Mouse (Mus musculus) CH12.LX (cell line): ENCODE data around the gene Vwf. TPM values are rescaled to one million over a fixed set of nuclear protein-coding genes. Genes with fewer than 3 reads are reported as not detected.

ENCODE experiments used
- DNase-seq: peaks from one replicate; pipeline ENCODE4 v3.0.0-alpha.2; 2013; ENCODE audit errors: extremely low read depth
- H3K27ac ChIP-seq: 2 replicates; pipeline ENCODE4 v1.5.1; 2012; ENCODE audit warnings: low read depth, mild to moderate bottlenecking, control low read depth, moderate library complexity; ENCODE audit not compliant: insufficient read depth
- H3K27me3 ChIP-seq: replicated peaks from 2 replicates; pipeline ENCODE3; 2012; ENCODE audit warnings: inconsistent platforms
- H3K36me3 ChIP-seq, 2 experiments: replicated peaks in 1 of 2; 2 replicates each; pipeline versions ENCODE3 to v1.6.1; 2012; ENCODE audit warnings: inconsistent platforms in 1 of 2, low read length in 1 of 2, mild to moderate bottlenecking in 1 of 2, mixed read lengths in 1 of 2, moderate library complexity in 1 of 2; ENCODE audit not compliant: control insufficient read depth in 1 of 2, insufficient read depth in 1 of 2
- H3K4me1 ChIP-seq, 2 experiments: 2 replicates each; pipeline ENCODE4 v1.6.1; 2012; ENCODE audit warnings: inconsistent platforms in 1 of 2, moderate library complexity in 1 of 2; ENCODE audit not compliant: insufficient read depth in 2 of 2, control insufficient read depth in 1 of 2
- H3K4me2 ChIP-seq: 2 replicates; pipeline ENCODE4 v1.6.1; 2012; ENCODE audit warnings: low read depth, mild to moderate bottlenecking, control low read depth; ENCODE audit not compliant: poor library complexity, insufficient read depth, severe bottlenecking
- H3K4me3 ChIP-seq, 3 experiments: fragments of 150-350 bp in 1 of 3; sonication (generic) in 1 of 3; replicated peaks in 1 of 3; 2 replicates each; pipeline versions ENCODE3 to v1.5.1; 2011 to 2012; ENCODE audit warnings: low read depth in 2 of 3, low read length in 2 of 3, mild to moderate bottlenecking in 2 of 3, moderate library complexity in 2 of 3, control low read depth in 1 of 3, improper control_type of control experiment in 1 of 3, inconsistent platforms in 1 of 3, mixed read lengths in 1 of 3; ENCODE audit not compliant: poor library complexity in 1 of 3
- H3K79me2 ChIP-seq: replicated peaks from 2 replicates; pipeline ENCODE4 v1.6.1; 2012; ENCODE audit warnings: mild to moderate bottlenecking, moderate library complexity; ENCODE audit not compliant: control insufficient read depth, poor library complexity, insufficient read depth, severe bottlenecking; ENCODE audit errors: extremely low read depth
- H3K9ac ChIP-seq: 2 replicates; pipeline ENCODE4 v1.6.1; 2012; ENCODE audit warnings: low read depth, mild to moderate bottlenecking, control low read depth, moderate library complexity; ENCODE audit not compliant: insufficient read depth
- H3K9me3 ChIP-seq: replicated peaks from 2 replicates; pipeline ENCODE3; 2012; ENCODE audit warnings: low read length, inconsistent platforms, mixed read lengths
- BHLHE40 ChIP-seq: IDR thresholded peaks from 2 replicates; pipeline ENCODE4 v1.6.1; 2011; ENCODE audit warnings: mild to moderate bottlenecking, low read depth, low read length, improper control_type of control experiment
- CHD1 ChIP-seq: IDR thresholded peaks from 2 replicates; pipeline ENCODE4 v1.6.1; 2012; ENCODE audit warnings: low read depth, low read length, improper control_type of control experiment, inconsistent platforms
- CHD2 ChIP-seq: IDR thresholded peaks from 2 replicates; pipeline ENCODE4 v1.6.1; 2011; ENCODE audit warnings: low read length, improper control_type of control experiment
- CTCF ChIP-seq, 2 experiments: IDR thresholded peaks in 1 of 2; conservative IDR thresholded peaks in 1 of 2; 2 replicates each; pipeline ENCODE4 v1.5.1; 2011 to 2012; ENCODE audit warnings: low read depth in 2 of 2, low read length in 2 of 2, improper control_type of control experiment in 1 of 2, inconsistent platforms in 1 of 2, mild to moderate bottlenecking in 1 of 2, moderate library complexity in 1 of 2
- ELF1 ChIP-seq: IDR thresholded peaks from 2 replicates; pipeline ENCODE4 v1.6.1; 2014; ENCODE audit warnings: low read depth, mild to moderate bottlenecking, inconsistent platforms, low read length, improper control_type of control experiment
- ETS1 ChIP-seq: conservative IDR thresholded peaks from 2 replicates; pipeline ENCODE4 v1.6.1; 2012; ENCODE audit warnings: low read depth, mild to moderate bottlenecking, inconsistent platforms, low read length, improper control_type of control experiment, moderate library complexity
- GABPA ChIP-seq: IDR thresholded peaks from 2 replicates; pipeline ENCODE4 v1.6.1; 2012; ENCODE audit warnings: low read depth, low read length, improper control_type of control experiment, inconsistent platforms; ENCODE audit not compliant: insufficient replicate concordance
- HCFC1 ChIP-seq: IDR thresholded peaks from 2 replicates; pipeline ENCODE4 v1.6.1; 2012; ENCODE audit warnings: low read depth, mild to moderate bottlenecking, inconsistent platforms, low read length, improper control_type of control experiment
- IRF4 ChIP-seq: IDR thresholded peaks from 2 replicates; pipeline ENCODE4 v1.6.1; 2014; ENCODE audit warnings: low read depth, mild to moderate bottlenecking, inconsistent platforms, low read length, improper control_type of control experiment
- JUN ChIP-seq: IDR thresholded peaks from 2 replicates; pipeline ENCODE4 v1.6.1; 2011; ENCODE audit warnings: low read depth, mild to moderate bottlenecking, low read length, improper control_type of control experiment, moderate library complexity; ENCODE audit not compliant: insufficient read depth
- JUND ChIP-seq: conservative IDR thresholded peaks from 2 replicates; pipeline ENCODE4 v1.6.1; 2011; ENCODE audit warnings: low read depth, low read length, improper control_type of control experiment
- KAT2A ChIP-seq: IDR thresholded peaks from 2 replicates; pipeline ENCODE4 v1.6.1; 2012; ENCODE audit warnings: low read length, improper control_type of control experiment, inconsistent platforms; ENCODE audit not compliant: insufficient replicate concordance
- MAFK ChIP-seq: IDR thresholded peaks from 2 replicates; pipeline ENCODE4 v1.6.1; 2011; ENCODE audit warnings: low read length, improper control_type of control experiment; ENCODE audit not compliant: insufficient replicate concordance
- MAX ChIP-seq: IDR thresholded peaks from 2 replicates; pipeline ENCODE4 v1.6.1; 2011; ENCODE audit warnings: low read length, improper control_type of control experiment
- MAZ ChIP-seq: IDR thresholded peaks from 2 replicates; pipeline ENCODE4 v1.6.1; 2012; ENCODE audit warnings: low read depth, mild to moderate bottlenecking, inconsistent platforms, low read length, improper control_type of control experiment, moderate library complexity
- MEF2A ChIP-seq: IDR thresholded peaks from 2 replicates; pipeline ENCODE4 v1.6.1; 2014; ENCODE audit warnings: low read depth, mild to moderate bottlenecking, inconsistent platforms, low read length, improper control_type of control experiment, borderline replicate concordance
- MXI1 ChIP-seq: IDR thresholded peaks from 2 replicates; pipeline ENCODE4 v1.6.1; 2011; ENCODE audit warnings: mild to moderate bottlenecking, low read depth, low read length, improper control_type of control experiment
- MYC ChIP-seq: IDR thresholded peaks from 2 replicates; pipeline ENCODE4 v1.6.1; 2011; ENCODE audit warnings: low read depth, mild to moderate bottlenecking, improper control_type of control experiment, low read length
- NELFE ChIP-seq: IDR thresholded peaks from 2 replicates; pipeline ENCODE4 v1.6.1; 2011; ENCODE audit warnings: low read depth, low read length, improper control_type of control experiment
- NRF1 ChIP-seq: IDR thresholded peaks from 2 replicates; pipeline ENCODE4 v1.6.1; 2014; ENCODE audit warnings: low read depth, mild to moderate bottlenecking, inconsistent platforms, low read length, improper control_type of control experiment, moderate library complexity
- POLR2AphosphoS2 ChIP-seq: IDR thresholded peaks from 2 replicates; pipeline ENCODE4 v1.6.1; 2011; ENCODE audit warnings: low read depth, low read length, improper control_type of control experiment
- RAD21 ChIP-seq: IDR thresholded peaks from 2 replicates; pipeline ENCODE4 v1.6.1; 2011; ENCODE audit warnings: low read depth, mild to moderate bottlenecking, low read length, improper control_type of control experiment, moderate library complexity
- SIN3A ChIP-seq: IDR thresholded peaks from 2 replicates; pipeline ENCODE4 v1.6.1; 2012; ENCODE audit warnings: low read length, improper control_type of control experiment, inconsistent platforms
- SMC3 ChIP-seq: IDR thresholded peaks from 2 replicates; pipeline ENCODE4 v1.6.1; 2011; ENCODE audit warnings: low read depth, low read length, improper control_type of control experiment
- TBP ChIP-seq: conservative IDR thresholded peaks from 2 replicates; pipeline ENCODE4 v1.6.1; 2011; ENCODE audit warnings: low read depth, low read length, improper control_type of control experiment
- TCF12 ChIP-seq: IDR thresholded peaks from 2 replicates; pipeline ENCODE4 v1.6.1; 2014; ENCODE audit warnings: low read depth, mild to moderate bottlenecking, inconsistent platforms, low read length, improper control_type of control experiment
- USF1 ChIP-seq: IDR thresholded peaks from 2 replicates; pipeline ENCODE4 v1.6.1; 2014; ENCODE audit warnings: low read depth, mild to moderate bottlenecking, inconsistent platforms, low read length, improper control_type of control experiment
- USF2 ChIP-seq: conservative IDR thresholded peaks from 2 replicates; pipeline ENCODE4 v1.6.1; 2011; ENCODE audit warnings: low read depth, low read length, improper control_type of control experiment
- ZC3H11A ChIP-seq: IDR thresholded peaks from 2 replicates; pipeline ENCODE4 v1.6.1; 2012; ENCODE audit warnings: low read depth, mild to moderate bottlenecking, inconsistent platforms, low read length, improper control_type of control experiment
- ZKSCAN1 ChIP-seq: IDR thresholded peaks from 2 replicates; pipeline ENCODE4 v1.6.1; 2012; ENCODE audit warnings: low read depth, inconsistent platforms, low read length, improper control_type of control experiment, borderline replicate concordance
- dilution Hi-C: fragments of 300-500 bp; cut with MboI; formaldehyde crosslinking; loops from 2 replicates; pipeline ENCODE4 v1.14.3; 2020; ENCODE audit warnings: low sequenced_read_pairs; ENCODE audit not compliant: extremely low pct_unique_long_range_greater_than_20kb, extremely low pct_ligation_motif_present
- in situ Hi-C: fragments of 300-500 bp; cut with MboI; formaldehyde crosslinking; loops from 3 replicates; pipeline ENCODE4 v1.14.3; 2019; ENCODE audit warnings: low sequenced_read_pairs, low pct_ligation_motif_present, low pct_unique_long_range_greater_than_20kb, mixed read lengths
- polyA plus RNA-seq: library from polyadenylated mRNA; unstranded; fragments of >175 nt; gene quantifications from 2 replicates; pipeline ENCODE4 v1.2.1, GENCODE M21; 2012; ENCODE audit warnings: low read depth; ENCODE audit not compliant: insufficient read length
- total RNA-seq, 2 experiments: library from RNA; depleted of rRNA; stranded (reverse); fragments of 300-350 nt in 1 of 2; fragments of >200 nt in 1 of 2; gene quantifications; 2 replicates each; pipeline ENCODE4 v1.2.3; 2012 to 2014

Vwf gene
- total and polyA plus RNA-seq, 3 experiments: not detected

- Histone ChIP-seq H3K36me3 (no peaks in the 10 kb centered on the region), H3K27ac (no peak overlapping the region), H3K27me3 (peaks cover 84% of the 10 kb centered on the region), H3K4me1 (no peaks in the 10 kb centered on the region), H3K79me2 (no peaks in the 10 kb centered on the region), H3K4me2 (no peak overlapping the region), H3K9ac (no peak overlapping the region), H3K4me3 (no peak overlapping the region), H3K9me3 (no peaks in the 10 kb centered on the region)
- dilution Hi-C loops (no loop called here), in situ Hi-C loops (no loop called here)
- DNase-seq: no peak
- TF ChIP-seq MAX (no peak), ELF1 (no peak), POLR2AphosphoS2 (no peak), TCF12 (no peak), ETS1 (no peak), MAFK (no peak), MAZ (no peak), KAT2A (no peak), USF2 (no peak), GABPA (no peak), IRF4 (no peak), NELFE (no peak), JUN (no peak), CTCF (conservative IDR thresholded peaks at IDR 0.05 in 1 of 2, IDR thresholded peaks at IDR 0.05 in 1 of 2; ENCODE audit: low read depth in 2 of 2, low read length in 2 of 2) (no peak), CHD1 (no peak), ZKSCAN1 (no peak), RAD21 (no peak), MYC (no peak), JUND (no peak), HCFC1 (no peak)
These were observed 18.3 kb downstream of the Vwf start for GRCm38 (mm10) chr6:125564812-125565281.

GRCm38 (mm10) chr6:125565326-125565725 is 18.8 kb downstream of the Vwf start:
- Histone ChIP-seq H3K4me1 (no peaks in the 10 kb centered on the region), H3K9ac (no peak overlapping the region), H3K36me3 (no peaks in the 10 kb centered on the region), H3K4me2 (no peak overlapping the region), H3K4me3 (no peak overlapping the region), H3K27me3 (peaks cover 88% of the 10 kb centered on the region), H3K79me2 (no peaks in the 10 kb centered on the region), H3K9me3 (no peaks in the 10 kb centered on the region), H3K27ac (no peak overlapping the region)
- dilution Hi-C loops (no loop called here), in situ Hi-C loops (no loop called here)
- TF ChIP-seq USF2 (no peak), MXI1 (no peak), USF1 (no peak), KAT2A (no peak), BHLHE40 (no peak), ZC3H11A (no peak), NRF1 (no peak), CTCF (conservative IDR thresholded peaks at IDR 0.05 in 1 of 2, IDR thresholded peaks at IDR 0.05 in 1 of 2; ENCODE audit: low read depth in 2 of 2, low read length in 2 of 2) (no peak), CHD2 (no peak), TBP (no peak), MAZ (no peak), GABPA (no peak), SMC3 (no peak), MEF2A (no peak), SIN3A (no peak)
- DNase-seq: no peak
